Mouse (Mus musculus): ENCODE results near the gene Asic3. TPM values are rescaled to one million over a fixed set of nuclear protein-coding genes. Genes with fewer than 3 reads are reported as not detected.
A peak's percentile ranks its signal among the peaks of the same experiment; 100 is the strongest.

The Asic3 gene
- polyA plus RNA-seq (2012; ENCODE audit: insufficient read depth, insufficient read length, low replicate concordance, missing spikeins) = not detected in 2 replicates

GRCm38 (mm10) chr5:24413042-24413693 is at the start of gene Asic3:
Asic3 (plus strand) TSS chr5:24413392.
- TF ChIP-seq CTCF (IDR thresholded peaks at IDR 0.05; ENCODE audit: insufficient read depth, low read depth, low read length) (no peak), POLR2A (IDR thresholded peaks at IDR 0.05; ENCODE audit: insufficient read depth, low read depth, low read length) (no peak)
- WGBS = 55% methylated on average over 11 of the region's 11 CpGs
- Histone ChIP-seq H3K4me3 (ENCODE audit: insufficient read depth, low read depth, low read length) (no peak within 1 kb of the TSS), H3K27ac (ENCODE audit: insufficient read depth, low read depth, low read length) (no peak within 1 kb of the TSS), H3K4me1 (ENCODE audit: control insufficient read depth, insufficient read depth, low read length) (peaks cover 17% of the 10 kb centered on the region)

- TF ChIP-seq CTCF (IDR thresholded peaks at IDR 0.05; ENCODE audit: insufficient read depth, low read depth, low read length) (no peak), POLR2A (IDR thresholded peaks at IDR 0.05; ENCODE audit: insufficient read depth, low read depth, low read length) (no peak)
- no peak overlapping the region for H3K4me3 ChIP-seq (ENCODE audit: insufficient read depth, low read depth, low read length)
- 73% methylated on average over 2 of the region's 2 CpGs for WGBS
- peaks cover 10% of the 10 kb centered on the region for H3K4me1 ChIP-seq (ENCODE audit: control insufficient read depth, insufficient read depth, low read length)
- no peak overlapping the region for H3K27ac ChIP-seq (ENCODE audit: insufficient read depth, low read depth, low read length)
Observed at GRCm38 (mm10) chr5:24363467-24363866, 49.7 kb upstream of the Asic3 start.

GRCm38 (mm10) chr5:24364061-24364460 is 49.1 kb upstream of the Asic3 start:
- H3K27ac ChIP-seq (ENCODE audit: insufficient read depth, low read depth, low read length) = no peak overlapping the region
- H3K4me3 ChIP-seq (ENCODE audit: insufficient read depth, low read depth, low read length) = no peak overlapping the region
- 75% methylated on average over 3 of the region's 3 CpGs for WGBS
- TF ChIP-seq CTCF (IDR thresholded peaks at IDR 0.05; ENCODE audit: insufficient read depth, low read depth, low read length) = no peak
- peaks cover 10% of the 10 kb centered on the region for H3K4me1 ChIP-seq (ENCODE audit: control insufficient read depth, insufficient read depth, low read length)

GRCm38 (mm10) chr5:24364508-24364907 is 48.7 kb upstream of the Asic3 start, which contains the start of gene Nos3:
Nos3 (plus strand) TSS chr5:24364810.
- 58% methylated on average over 12 of the region's 12 CpGs for WGBS
- peaks cover 10% of the 10 kb centered on the region for H3K4me1 ChIP-seq (ENCODE audit: control insufficient read depth, insufficient read depth, low read length)
- H3K27ac ChIP-seq (ENCODE audit: insufficient read depth, low read depth, low read length) = no peak within 1 kb of the TSS
- H3K4me3 ChIP-seq (ENCODE audit: insufficient read depth, low read depth, low read length) = peak within 1 kb of the TSS; percentile 9; the same call in 1 of the 2 replicates
- TF ChIP-seq POLR2A (IDR thresholded peaks at IDR 0.05; ENCODE audit: insufficient read depth, low read depth, low read length) (no peak), CTCF (IDR thresholded peaks at IDR 0.05; ENCODE audit: insufficient read depth, low read depth, low read length) (no peak)

- Histone ChIP-seq H3K4me1 (ENCODE audit: control insufficient read depth, insufficient read depth, low read length) (peaks cover 10% of the 10 kb centered on the region), H3K4me3 (ENCODE audit: insufficient read depth, low read depth, low read length) (peak overlapping the region; percentile 9; the same call in 1 of the 2 replicates), H3K27ac (ENCODE audit: insufficient read depth, low read depth, low read length) (no peak overlapping the region)
- WGBS = 86% methylated on average over 10 of the region's 10 CpGs
- no peak for TF ChIP-seq CTCF (IDR thresholded peaks at IDR 0.05; ENCODE audit: insufficient read depth, low read depth, low read length)
- TF ChIP-seq POLR2A (IDR thresholded peaks at IDR 0.05; ENCODE audit: insufficient read depth, low read depth, low read length) = no peak
Observed at GRCm38 (mm10) chr5:24364963-24365362, 48.2 kb upstream of the Asic3 start.

- H3K4me3 ChIP-seq (ENCODE audit: insufficient read depth, low read depth, low read length) = peak overlapping the region; percentile 9; the same call in 1 of the 2 replicates
- H3K4me1 ChIP-seq (ENCODE audit: control insufficient read depth, insufficient read depth, low read length) = peaks cover 9% of the 10 kb centered on the region
- TF ChIP-seq POLR2A (IDR thresholded peaks at IDR 0.05; ENCODE audit: insufficient read depth, low read depth, low read length) (no peak), CTCF (IDR thresholded peaks at IDR 0.05; ENCODE audit: insufficient read depth, low read depth, low read length) (no peak)
- WGBS = 61% methylated on average over 5 of the region's 5 CpGs
- H3K27ac ChIP-seq (ENCODE audit: insufficient read depth, low read depth, low read length) = no peak overlapping the region
Observed at GRCm38 (mm10) chr5:24365528-24365927, 47.7 kb upstream of the Asic3 start.

GRCm38 (mm10) chr5:24366426-24366825 is 46.8 kb upstream of the Asic3 start:
- Histone ChIP-seq H3K4me1 (ENCODE audit: control insufficient read depth, insufficient read depth, low read length) (peaks cover 1% of the 10 kb centered on the region), H3K27ac (ENCODE audit: insufficient read depth, low read depth, low read length) (no peak overlapping the region), H3K4me3 (ENCODE audit: insufficient read depth, low read depth, low read length) (no peak overlapping the region)
- 90% methylated on average over 9 of the region's 9 CpGs for WGBS
- TF ChIP-seq CTCF (IDR thresholded peaks at IDR 0.05; ENCODE audit: insufficient read depth, low read depth, low read length) (no peak), POLR2A (IDR thresholded peaks at IDR 0.05; ENCODE audit: insufficient read depth, low read depth, low read length) (no peak)

- WGBS = 90% methylated on average over 9 of the region's 9 CpGs
- H3K27ac ChIP-seq (ENCODE audit: insufficient read depth, low read depth, low read length) = no peak overlapping the region
- TF ChIP-seq POLR2A (IDR thresholded peaks at IDR 0.05; ENCODE audit: insufficient read depth, low read depth, low read length) (no peak), CTCF (IDR thresholded peaks at IDR 0.05; ENCODE audit: insufficient read depth, low read depth, low read length) (no peak)
- peaks cover 2% of the 10 kb centered on the region; the same call in 1 of the 2 replicates for H3K4me1 ChIP-seq (ENCODE audit: control insufficient read depth, insufficient read depth, low read length)
- no peak overlapping the region for H3K4me3 ChIP-seq (ENCODE audit: insufficient read depth, low read depth, low read length)
Observed at GRCm38 (mm10) chr5:24369767-24370166, 43.4 kb upstream of the Asic3 start.

GRCm38 (mm10) chr5:24373807-24374206 is 39.4 kb upstream of the Asic3 start:
- WGBS = 70% methylated on average over 5 of the region's 5 CpGs
- TF ChIP-seq CTCF (IDR thresholded peaks at IDR 0.05; ENCODE audit: insufficient read depth, low read depth, low read length) (no peak), POLR2A (IDR thresholded peaks at IDR 0.05; ENCODE audit: insufficient read depth, low read depth, low read length) (no peak)
- Histone ChIP-seq H3K4me3 (ENCODE audit: insufficient read depth, low read depth, low read length) (no peak overlapping the region), H3K27ac (ENCODE audit: insufficient read depth, low read depth, low read length) (no peak overlapping the region), H3K4me1 (ENCODE audit: control insufficient read depth, insufficient read depth, low read length) (peaks cover 2% of the 10 kb centered on the region; the same call in 1 of the 2 replicates)

Data from olfactory bulb, adult 2 months (tissue).